Mouse (Mus musculus): Measurements from ENCODE around the gene Snai1.
A peak's percentile ranks its signal among the peaks of the same experiment; 100 is the strongest.

DNA sequence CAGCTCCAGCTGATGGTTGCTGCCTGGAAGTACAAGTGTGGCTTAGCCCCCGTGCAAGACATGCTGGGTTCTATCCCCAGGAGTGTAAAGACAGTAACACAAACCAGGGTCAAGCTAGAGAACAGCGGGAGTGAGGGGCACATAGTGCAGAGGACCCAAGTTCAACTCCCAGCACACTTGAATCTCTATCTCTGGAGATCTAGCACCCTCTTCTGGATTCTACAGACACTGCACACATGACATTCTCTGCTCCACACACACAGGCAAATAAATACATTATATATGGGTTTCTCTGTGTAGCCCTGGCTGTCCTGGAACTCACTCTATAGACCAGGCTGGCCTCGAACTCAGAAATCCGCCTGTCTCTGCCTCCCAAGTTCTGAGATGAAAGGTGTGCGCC is 25.0 kb upstream of the Snai1 start:
- no peak for TF ChIP-seq USF1 (IDR thresholded peaks at IDR 0.05; ENCODE audit: low read depth, low read length)
- TF ChIP-seq POLR2A (IDR thresholded peaks at IDR 0.05; ENCODE audit: control insufficient read depth in 1 of 2, insufficient read depth in 1 of 2, low read depth in 1 of 2, low read length in 2 of 2, poor library complexity in 1 of 2) = no peak
- TF ChIP-seq EP300 (IDR thresholded peaks at IDR 0.05; ENCODE audit: low read depth in 1 of 2, low read length in 2 of 2) = no peak
- no peak for TF ChIP-seq MYC (IDR thresholded peaks at IDR 0.05; ENCODE audit: low read depth, low read length)
- peak in 2 of 3 experiments; percentile 41 to 56; a peak in 4 of 6 replicates for TF ChIP-seq CTCF (IDR thresholded peaks at IDR 0.05 in 2 of 3, conservative IDR thresholded peaks at IDR 0.05 in 1 of 3; ENCODE audit: control insufficient read depth in 1 of 3, insufficient read depth in 1 of 3, low read depth in 2 of 3, low read length in 3 of 3, poor library complexity in 1 of 3, severe bottlenecking in 1 of 3)
- TF ChIP-seq ZNF384 (IDR thresholded peaks at IDR 0.05; ENCODE audit: low read depth, low read length) = no peak
- no peak for TF ChIP-seq ZKSCAN1 (IDR thresholded peaks at IDR 0.05; ENCODE audit: low read depth, low read length)
- no peak for TF ChIP-seq KAT2A (conservative IDR thresholded peaks at IDR 0.05; ENCODE audit: low read depth, low read length)
- TF ChIP-seq RAD21 (IDR thresholded peaks at IDR 0.05; ENCODE audit: low read depth, low read length) = peak; percentile 50
- no peak for TF ChIP-seq POLR2AphosphoS5 (IDR thresholded peaks at IDR 0.05; ENCODE audit: borderline replicate concordance, low read depth, low read length)
